Mouse (Mus musculus): ENCODE data around the gene Dcaf1. TPM values are rescaled to one million over a fixed set of nuclear protein-coding genes. Genes with fewer than 3 reads are reported as not detected.

The Dcaf1 gene
- polyA plus RNA-seq (2017; shearing (Covaris generic)), result 10 to 100 TPM; 25.8 to 29.9 TPM

DNA sequence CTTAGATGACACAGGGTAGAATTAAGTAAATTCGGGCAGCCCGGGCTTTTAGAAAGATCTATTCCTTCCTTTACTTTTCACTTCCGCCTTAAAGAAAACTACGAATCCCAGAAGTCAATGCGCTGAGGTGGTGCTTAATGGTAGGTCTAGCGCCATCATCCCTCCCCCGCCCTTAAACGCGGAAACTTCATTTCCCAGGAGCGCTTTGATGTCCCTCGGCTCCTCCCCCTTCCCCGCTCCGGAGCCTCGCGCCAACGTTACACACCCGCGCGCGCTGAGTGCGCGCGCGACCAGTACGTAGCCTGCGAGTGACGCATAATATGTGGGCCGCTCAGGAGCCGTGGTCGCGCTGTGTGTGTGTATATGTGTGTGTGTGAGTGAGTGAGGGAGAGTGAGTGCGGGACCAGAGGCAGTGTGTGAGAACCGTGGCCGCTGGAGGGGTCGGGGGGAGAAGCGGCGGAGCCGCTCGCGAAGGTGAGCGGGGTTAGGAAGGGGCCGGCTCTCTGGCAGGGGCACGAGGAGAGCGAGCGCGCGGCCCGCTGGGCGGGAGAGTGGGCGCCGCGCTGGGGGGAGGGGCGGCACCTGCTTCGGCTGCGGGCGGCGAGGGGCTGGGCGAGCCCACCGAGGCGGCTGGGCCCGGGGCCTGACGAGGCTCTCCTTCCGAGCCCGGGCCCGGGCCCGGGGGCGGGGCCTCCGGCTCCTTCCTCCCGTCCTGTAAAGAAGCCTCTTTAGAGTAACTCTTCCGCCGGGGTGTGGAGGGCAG lies at the start of gene Dcaf1:
Gene Dcaf1 (plus strand): TSS at position 257 of the 763 bp plus-strand sequence.

DNA sequence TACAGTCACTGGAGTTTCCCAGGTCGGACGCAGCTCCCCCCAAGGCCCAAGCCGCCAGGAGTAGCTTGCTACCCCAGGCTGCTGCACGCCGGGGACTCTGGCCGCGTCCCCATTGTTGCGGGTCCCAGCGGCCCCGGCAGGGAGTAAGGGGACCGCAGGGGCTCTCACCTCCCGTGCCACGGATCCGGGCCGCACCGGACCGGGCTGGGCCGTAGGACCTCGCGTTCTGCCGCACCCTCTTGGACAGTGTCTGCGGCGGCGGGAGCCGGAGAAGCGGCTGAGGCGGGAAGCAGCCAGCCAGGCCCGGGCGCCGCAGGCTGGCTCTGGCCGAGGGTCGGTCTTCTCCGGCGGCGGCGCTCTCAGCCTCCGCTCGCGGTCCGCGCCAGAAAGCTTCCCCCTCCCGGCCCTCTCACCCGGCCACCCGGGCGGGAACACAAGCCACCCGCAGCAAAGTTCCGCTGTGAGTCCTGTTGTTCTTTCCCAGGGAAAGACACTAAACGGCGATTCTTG lies 32.8 kb upstream of the Dcaf1 start, which contains the start of gene Rad54l2:
Gene Rad54l2 (minus strand): TSS at position 383 of the 510 bp plus-strand sequence.

DNA sequence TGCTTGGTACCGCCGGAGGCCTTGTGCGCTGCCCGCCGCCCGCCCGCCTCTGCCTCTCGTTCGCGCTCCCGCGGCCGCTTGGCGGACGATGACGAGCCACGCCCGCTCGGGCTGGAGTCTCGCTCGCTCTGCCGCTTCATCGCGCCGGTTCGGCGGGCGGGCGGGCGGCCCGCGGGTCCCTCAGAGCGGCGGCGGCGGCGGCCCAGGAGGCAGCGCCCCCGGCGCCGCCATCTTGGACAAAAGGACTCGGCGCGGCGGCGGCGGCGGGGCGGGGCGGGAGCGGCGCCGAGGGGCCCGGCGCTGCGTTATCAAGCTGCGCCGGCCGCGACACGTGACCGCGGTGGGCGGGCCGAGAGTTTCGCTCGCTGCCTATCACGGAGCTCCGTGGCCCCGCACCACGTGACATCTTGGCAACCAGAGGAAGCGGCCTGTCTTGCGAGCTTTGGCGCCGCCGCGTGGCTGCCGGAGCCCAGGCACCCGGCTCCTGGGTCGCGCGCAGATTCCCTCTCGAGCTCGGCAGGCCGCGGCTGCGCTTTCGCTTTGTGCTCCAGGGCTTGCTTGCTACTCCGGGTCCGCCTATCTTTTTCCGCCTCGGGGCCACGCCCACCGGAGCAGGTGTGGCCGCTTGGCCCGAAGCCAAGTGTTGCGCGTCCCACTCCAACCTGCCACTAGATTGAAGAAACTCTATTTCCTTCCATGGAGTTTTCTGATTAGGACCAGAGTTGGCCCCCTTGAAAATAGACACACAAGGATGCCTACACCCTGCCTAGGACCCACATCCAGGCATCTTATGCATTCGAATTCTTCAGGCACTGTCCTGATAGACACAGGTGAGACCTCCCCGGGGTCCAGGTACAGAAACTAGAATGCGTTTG lies 65.4 kb downstream of the Dcaf1 start, which contains the start of gene Rbm15b:
Gene Rbm15b (minus strand): TSS at position 601 of the 875 bp plus-strand sequence.

DNA sequence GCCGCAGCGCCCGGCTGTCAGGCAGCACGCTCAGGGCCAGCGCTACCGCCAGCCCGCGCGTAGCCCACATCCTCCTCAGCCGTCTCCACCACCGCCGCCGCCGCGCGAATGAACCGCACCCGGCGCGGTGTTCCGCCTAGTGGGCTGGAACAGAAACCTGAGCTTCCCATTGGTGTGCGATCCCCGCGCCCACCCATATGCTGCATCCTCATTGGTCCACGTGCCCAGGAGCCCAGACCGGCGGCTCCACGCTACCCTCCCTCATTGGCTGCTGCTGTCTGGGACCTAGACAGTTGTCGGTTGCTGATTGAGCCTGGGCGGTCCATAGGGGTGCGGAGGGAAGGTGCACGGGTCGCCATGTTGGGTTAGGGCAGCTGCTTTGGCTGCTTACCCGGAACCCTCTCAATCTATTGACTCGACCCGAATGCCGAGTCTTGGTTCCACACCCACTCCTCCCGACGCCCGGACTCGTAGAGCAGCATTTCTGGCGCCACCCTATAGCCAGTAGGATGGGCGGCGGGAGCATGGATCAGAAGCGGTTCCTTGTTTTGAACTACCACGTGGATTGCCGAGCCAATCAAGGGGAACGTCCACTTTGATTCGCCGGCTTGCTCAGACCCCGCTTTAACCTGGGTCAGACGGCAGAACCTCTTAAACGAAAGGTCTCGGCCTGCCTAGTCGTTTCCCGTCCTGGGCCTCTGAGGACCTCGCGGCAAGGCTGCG lies 70.3 kb downstream of the Dcaf1 start, which contains the start of gene Manf:
Gene Manf (minus strand): TSS at position 151 of the 723 bp plus-strand sequence.

Other genes with a start within 250 kb of the Dcaf1 start
- gene Iqcf6, start 195.3 kb upstream of the Dcaf1 start, polyA plus RNA-seq (2017; shearing (Covaris generic)), result not detected
- gene Grm2, start 165.8 kb upstream of the Dcaf1 start, polyA plus RNA-seq (2017; shearing (Covaris generic)), result under 1 TPM in 1 of 2 experiments, not detected in 1; 0.09 TPM
- 10 to 100 TPM; 61.0 to 64.1 TPM for gene Tex264, start 135.9 kb upstream of the Dcaf1 start, polyA plus RNA-seq (2017; shearing (Covaris generic))
- 1 to 10 TPM; 6.4 to 7.5 TPM for gene Rad54l2, start 32.7 kb upstream of the Dcaf1 start, polyA plus RNA-seq (2017; shearing (Covaris generic))
- 10 to 100 TPM; 16.8 to 24.2 TPM for gene Rbm15b, start 65.6 kb downstream of the Dcaf1 start, polyA plus RNA-seq (2017; shearing (Covaris generic))
- gene Manf, start 70.1 kb downstream of the Dcaf1 start, polyA plus RNA-seq (2017; shearing (Covaris generic)), result 100 to 1,000 TPM; 157 to 169 TPM